Mouse (Mus musculus) embryonic fibroblast, embryonic 13.5 days (primary cell): Measurements from ENCODE around the gene Aip.

ENCODE experiments used
- CTCF ChIP-seq: IDR thresholded peaks from 2 replicates; pipeline ENCODE4 v1.5.1; 2011; ENCODE audit warnings: mild to moderate bottlenecking, control low read depth, low read length, moderate library complexity, borderline replicate concordance; ENCODE audit not compliant: insufficient read depth
- POLR2A ChIP-seq: IDR thresholded peaks from 2 replicates; pipeline ENCODE4 v1.6.1; 2011; ENCODE audit warnings: low read depth, mild to moderate bottlenecking, control low read depth, low read length, moderate library complexity

DNA sequence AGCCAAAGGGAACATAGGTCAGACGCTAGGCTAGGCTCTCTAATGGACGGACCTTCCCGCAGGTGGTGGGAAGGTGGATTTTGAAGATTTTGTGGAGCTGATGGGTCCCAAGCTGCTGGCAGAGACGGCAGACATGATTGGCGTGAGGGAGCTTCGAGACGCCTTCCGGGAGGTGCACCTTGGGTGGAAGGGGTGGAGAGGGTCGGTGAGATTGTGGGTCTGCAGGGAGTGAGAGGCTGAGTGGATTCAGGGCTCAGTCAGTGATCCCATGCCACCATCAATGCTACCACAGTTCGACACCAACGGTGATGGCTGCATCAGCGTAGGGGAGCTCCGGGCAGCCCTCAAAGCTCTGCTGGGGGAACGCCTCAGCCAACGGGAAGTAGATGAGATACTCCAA lies 39.5 kb downstream of the Aip start:
- TF ChIP-seq CTCF (no peak), POLR2A (no peak)
